Mouse (Mus musculus) heart, postnatal 14 days (tissue): ENCODE measurements at regions not wholly inside any gene's neighbourhood (a gene's known extent, or its start where the extent isn't known, plus 50 kb on each side); places are given as distances from the start of the nearest gene placed in this dataset.

Experiments
- DNase-seq, 2 experiments: peaks; one replicate each; pipeline ENCODE4 v3.0.0; 2021 to 2022
- intact Hi-C: fragments of 180-260 bp; cut with DNase I; formaldehyde crosslinking; loops from one replicate; pipeline ENCODE4 v1.15.1; 2025

DNA sequence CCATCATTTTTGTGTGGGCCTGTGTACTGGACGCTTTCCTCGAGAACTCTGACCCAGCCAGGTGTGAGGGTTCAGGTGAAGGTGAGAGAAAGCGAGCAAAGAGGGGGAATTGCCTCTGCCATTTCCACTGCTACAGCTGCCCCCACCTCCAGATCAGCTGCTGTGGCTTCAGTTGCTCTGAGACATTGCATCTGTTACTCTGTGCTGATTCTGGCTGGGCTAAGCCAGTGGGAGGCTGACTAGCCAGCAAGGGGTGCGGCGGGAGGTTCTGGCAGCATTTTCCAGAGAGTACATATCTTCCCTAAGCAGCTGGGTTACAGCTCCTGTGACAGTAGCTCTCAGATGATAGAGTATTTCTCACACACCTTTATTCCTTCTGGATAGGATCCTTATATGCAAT is 712.7 kb upstream of the Cdh18 start:
- DNase-seq: no peak
- intact Hi-C loops: no loop called here

GRCm38 (mm10) chr15:21858540-21858939 is 690.3 kb upstream of the Cdh18 start:
- no peak for DNase-seq
- intact Hi-C loops: no loop called here

DNA sequence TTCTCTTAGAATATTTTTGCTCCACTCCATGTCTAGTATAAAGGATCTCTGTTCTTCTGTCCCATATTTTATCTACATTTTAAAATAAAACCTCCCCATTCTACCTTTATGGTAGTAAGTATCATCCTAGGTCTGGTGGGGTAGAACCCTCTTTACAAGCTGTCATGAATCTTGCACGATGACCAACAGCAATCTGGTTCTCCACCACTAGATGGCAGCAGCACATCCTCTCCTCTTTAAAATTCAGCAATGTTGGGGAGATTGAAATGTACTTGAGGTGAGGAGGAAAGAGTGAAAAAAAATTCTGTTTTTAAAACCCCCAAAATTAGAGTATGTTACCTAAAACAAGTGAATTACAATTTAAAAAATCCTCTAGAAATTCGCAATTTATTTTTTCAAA is 663.6 kb upstream of the Cdh18 start:
- peak; percentile 11 to 45 for DNase-seq
- intact Hi-C loops: no loop called here
